Mouse (Mus musculus) Muller cell, postnatal 12 days (primary cell): ENCODE results near the gene Vipr2.

Experiments used
- DNase-seq: peaks from one replicate; pipeline ENCODE4 v3.0.0-alpha.2; 2015; ENCODE audit errors: inconsistent ontology term

Gene Vipr2

DNA sequence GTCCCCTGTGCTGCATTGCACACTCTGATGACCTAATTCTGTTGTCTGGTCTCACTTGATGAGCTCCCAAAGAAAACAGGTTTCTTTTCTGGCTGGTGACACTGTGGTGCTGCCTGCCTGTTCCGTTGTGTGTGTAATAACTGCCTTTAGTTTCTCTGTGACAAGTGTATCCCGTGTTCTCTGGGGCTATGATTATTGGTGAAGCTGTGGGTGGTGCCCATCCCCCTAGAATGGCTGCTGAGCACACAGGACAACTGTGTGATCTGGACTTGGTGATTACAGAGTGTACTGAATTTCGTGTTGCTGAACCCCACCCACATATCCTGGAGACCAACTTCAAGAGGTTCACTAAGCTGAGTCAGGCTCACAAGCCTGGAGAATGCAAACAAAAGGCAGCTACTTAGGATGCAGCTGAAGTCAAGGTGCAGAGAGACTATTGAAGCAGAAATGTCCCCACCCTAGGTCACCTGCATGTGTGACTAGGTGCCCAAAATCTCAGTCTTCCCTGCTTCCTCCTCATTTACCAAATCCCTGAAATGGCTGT is 18.9 kb downstream of the Vipr2 start:
- peak; percentile 10 for DNase-seq

GRCm38 (mm10) chr12:116097166-116097565 is 19.6 kb downstream of the Vipr2 start:
- no peak for DNase-seq

- no peak for DNase-seq
Observed at GRCm38 (mm10) chr12:116101945-116102344, 24.4 kb downstream of the Vipr2 start.

- no peak for DNase-seq
Observed at GRCm38 (mm10) chr12:116109451-116110353, 32.2 kb downstream of the Vipr2 start.

DNA sequence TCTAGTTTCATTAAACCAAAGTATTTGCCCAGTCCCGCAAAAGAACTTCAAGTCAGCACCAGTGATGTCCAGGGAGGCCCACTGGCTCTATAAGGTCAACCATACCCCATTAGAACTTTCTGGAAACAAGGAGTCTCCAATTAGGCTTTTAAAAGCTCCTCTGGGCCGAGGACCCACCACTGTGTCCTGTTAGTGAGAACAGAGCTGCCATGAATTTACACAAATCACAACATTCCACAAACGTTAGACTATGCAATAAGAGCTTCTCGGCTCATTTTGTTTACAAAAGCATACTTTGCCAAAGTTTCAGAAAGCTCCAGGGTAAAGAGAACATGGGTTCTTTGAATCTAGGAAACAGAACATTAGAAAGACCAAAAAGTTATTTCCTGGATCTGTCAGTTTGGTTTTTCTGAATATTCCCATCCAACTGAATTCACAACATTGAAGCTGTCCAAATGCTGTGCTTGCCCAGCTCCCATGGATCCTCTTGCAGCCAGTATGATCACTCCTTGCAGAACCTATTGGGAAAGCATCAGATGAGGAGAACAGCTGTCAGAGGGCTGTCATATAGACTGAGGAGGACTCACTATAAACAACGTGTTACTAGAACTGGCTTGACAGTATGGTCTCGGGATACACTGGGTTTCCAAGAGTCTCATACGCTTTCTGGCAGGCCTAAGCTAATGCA is 33.6 kb downstream of the Vipr2 start:
- DNase-seq: no peak

DNA sequence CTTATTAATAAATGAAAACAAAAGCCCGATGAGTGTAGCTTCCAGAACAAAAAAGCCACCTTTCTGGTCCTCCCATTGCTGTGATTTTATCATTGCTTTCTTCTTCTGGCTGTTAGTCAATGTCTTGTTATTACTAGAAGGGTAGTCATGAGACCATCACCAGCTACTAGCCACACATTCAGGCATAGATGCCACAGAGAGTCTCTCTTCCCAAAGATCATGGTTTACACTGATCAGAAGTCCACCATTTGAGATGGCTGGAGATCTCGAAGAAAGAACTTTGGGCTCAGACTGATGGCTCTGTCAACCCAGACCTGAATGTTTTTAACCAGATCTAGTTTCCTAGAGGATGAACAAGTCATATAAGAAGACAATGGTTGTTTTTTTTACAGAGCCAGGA is 38.3 kb downstream of the Vipr2 start:
- no peak for DNase-seq

GRCm38 (mm10) chr12:116116455-116116854 is 38.9 kb downstream of the Vipr2 start:
- DNase-seq: no peak

DNA sequence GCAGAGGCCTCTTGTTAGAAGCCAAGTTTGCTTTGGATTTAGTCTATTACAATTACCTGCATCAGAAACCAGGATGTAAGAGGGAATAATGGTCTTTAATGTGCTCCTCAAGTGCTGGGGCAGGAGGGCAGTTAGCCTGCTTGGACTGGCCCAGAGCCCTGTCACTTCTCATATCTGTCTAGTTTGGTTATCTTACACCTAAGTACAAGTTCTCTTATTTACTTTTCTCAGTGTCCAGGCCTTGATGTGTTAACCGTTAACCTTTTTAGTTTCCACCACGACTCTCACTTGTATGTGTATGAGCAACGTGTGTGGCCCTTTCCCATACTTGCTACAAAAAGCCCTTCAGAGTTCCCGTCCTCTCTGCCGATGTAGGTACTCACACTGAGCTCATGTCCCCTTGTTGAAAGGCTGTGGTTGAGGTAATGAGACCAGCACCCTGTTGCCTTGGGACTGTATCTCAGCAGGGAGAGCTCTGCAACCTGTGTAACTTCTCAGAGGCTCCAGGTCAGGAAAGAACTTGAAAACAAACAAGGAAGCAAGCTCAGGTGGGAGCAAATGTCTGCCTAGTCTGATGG is 39.9 kb downstream of the Vipr2 start:
- no peak for DNase-seq

GRCm38 (mm10) chr12:116119001-116119400 is 41.5 kb downstream of the Vipr2 start:
- DNase-seq: no peak

GRCm38 (mm10) chr12:116123786-116124185 is 46.3 kb downstream of the Vipr2 start:
- no peak for DNase-seq

DNA sequence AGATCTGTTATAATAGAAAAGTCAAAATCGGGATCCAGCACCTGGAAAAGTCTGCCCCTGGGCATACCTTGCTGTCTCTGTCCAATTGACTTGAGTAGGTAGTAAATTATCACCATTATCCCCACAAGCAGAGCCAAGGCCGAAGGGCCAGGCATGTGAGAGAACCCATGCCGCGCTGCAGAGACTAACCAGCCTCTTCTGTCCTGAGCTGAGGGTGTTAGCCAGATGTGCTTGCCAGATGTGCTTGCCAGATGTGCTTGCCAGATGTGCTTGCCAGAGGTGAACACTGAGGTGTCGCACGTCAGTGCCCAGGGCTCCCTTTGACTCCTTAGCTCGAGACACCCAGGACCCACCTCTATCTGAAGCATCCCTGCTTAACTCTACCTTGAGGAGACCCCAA is 53.4 kb downstream of the Vipr2 start:
- no peak for DNase-seq

GRCm38 (mm10) chr12:116132909-116133308 is 55.4 kb downstream of the Vipr2 start:
- no peak for DNase-seq

DNA sequence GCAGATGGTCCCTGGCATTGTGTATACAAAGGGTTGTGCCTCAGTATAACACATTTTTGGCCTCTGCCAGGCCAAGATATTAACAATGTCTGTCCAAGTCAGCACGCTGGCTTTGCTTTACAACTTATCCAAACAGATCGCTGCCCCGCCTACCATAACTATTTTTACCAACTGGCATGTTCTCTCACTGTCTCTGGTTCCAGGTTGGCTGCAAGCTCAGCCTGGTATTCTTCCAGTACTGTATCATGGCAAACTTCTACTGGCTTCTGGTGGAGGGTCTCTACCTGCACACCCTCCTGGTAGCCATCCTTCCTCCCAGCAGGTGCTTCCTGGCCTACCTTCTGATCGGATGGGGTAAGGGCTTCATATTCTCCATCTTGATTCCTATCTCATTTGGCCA is 58.4 kb downstream of the Vipr2 start:
- no peak for DNase-seq

DNA sequence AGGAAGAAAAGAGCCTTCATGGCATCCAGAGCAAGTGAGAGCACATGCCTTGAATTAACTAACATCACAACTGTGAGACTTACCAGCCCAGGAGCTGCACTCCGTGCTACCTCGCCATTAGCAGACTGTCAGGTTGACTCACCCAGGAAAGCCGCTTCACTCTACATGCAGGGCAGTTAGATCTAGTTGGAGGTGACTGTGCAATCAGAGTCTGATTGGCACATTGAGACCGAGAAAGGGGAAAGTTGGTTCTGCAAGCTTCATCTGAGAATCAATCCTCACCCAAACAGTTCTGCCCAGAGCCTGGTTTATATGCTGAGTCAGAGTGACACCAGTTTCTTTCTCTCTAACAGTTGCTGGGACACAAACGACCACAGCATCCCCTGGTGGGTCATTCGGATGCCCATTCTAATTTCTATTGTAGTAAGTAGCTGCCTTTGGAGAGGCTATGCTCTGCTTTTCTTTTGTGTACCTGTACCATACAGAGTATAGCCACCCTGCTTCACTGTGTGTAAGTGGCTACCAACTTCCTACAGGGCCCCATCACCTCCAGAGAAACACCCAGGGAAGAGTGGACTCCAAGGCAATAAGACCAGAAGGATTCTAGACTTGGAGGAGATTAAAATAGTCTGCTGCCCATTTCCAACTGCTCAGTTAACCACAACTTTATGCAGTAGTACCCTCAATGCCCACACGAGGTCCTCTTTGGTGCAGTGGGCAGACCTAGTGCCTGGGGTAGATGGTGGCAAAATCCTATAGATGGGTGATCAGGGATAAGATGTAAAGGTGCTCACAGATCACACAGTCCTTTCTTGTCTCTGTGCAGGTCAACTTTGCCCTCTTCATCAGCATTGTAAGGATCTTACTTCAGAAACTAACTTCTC is 61.0 kb downstream of the Vipr2 start:
- DNase-seq: no peak

DNA sequence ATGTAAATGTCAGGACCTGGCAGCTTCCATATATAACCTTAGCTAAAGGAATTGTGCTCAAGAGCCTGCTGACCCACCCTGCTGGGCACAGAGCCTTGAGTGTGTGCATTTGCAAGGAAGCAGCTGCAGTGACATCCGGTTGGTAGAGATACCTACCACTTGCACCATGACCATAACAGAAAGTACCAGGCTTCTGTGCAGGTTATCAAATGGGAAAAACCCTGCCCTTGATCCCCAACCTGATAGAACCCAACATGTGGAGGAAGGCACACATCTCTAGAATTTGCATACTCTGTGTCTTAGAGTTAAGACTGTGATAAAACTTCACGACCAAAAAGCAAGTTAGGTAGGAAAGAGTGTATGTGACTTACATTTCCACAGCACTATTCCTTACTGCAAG is 63.1 kb downstream of the Vipr2 start:
- no peak for DNase-seq

DNA sequence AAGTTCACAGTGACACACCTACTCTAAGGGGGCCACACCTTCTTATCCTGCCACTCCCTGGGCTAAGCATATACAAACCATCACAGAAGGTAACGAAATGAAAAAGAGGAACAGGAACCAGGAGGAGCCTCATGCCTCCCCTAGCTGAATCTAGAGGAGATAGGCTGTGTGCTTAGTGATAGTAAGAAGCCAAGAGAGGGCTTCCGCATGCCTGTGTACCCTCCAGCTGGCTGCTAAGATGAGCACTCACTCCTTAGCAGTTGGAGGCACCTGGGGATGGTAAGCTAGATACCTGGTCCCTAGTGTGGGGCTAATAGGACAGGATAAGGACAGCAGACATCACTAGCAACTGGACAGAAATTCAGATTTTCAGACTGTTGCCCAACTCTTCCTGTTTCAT is 64.3 kb downstream of the Vipr2 start:
- no peak for DNase-seq

DNA sequence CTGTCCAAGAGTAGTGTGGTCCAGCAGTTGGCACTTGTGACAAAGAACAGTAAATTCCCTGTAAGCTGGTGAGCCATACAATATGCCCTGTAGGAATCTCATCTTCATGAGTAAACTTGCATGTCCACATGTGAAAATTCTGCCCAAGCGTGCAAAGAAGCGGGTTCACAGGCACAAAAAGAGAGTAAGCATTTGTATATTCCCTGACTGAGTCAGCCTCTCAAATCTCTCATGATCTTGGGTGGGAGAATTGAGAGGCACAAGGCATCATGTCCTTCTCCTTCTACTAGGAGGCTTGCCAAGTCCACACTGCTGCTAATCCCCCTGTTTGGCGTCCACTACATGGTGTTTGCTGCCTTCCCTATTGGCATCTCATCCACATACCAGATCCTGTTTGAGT is 64.9 kb downstream of the Vipr2 start:
- DNase-seq: no peak

- peak; percentile 22 for DNase-seq
Observed at GRCm38 (mm10) chr12:116145246-116145645, 67.7 kb downstream of the Vipr2 start.

GRCm38 (mm10) chr12:116145686-116146085 is 68.2 kb downstream of the Vipr2 start:
- DNase-seq: no peak

DNA sequence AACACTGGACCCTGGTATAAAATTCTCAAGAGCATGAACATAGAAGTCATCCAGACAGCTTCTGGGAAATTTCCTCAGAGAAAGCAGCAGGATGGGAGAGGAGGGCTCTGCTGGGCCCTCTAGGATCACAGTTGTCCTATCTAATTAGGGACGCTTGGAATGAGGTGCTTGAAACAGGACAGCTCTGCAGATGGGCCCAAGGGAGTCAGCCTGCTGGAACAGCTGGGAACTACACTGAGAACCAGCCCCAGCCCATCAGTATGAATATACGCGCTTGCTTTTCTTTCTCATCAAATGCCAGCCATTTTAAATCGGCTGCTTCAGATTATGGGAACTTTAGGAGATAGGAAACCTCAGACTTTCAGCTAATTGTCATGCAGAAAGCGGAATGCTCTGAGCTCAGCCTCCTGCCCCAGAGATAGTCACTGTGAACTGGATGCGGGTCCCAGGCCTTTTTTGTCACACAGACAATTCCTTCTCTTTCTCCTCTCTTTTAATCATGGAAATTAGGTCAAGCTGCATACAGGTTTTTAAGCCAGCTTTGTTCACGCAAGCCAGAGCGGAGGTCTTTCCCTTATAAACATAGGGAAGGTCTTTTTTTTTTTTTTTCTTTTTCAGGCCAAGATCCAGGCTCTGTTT is 69.6 kb downstream of the Vipr2 start:
- DNase-seq: no peak

GRCm38 (mm10) chr12:116152866-116153428 is 75.4 kb downstream of the Vipr2 start:
- peak; percentile 78 for DNase-seq
